Mouse (Mus musculus) lung, postnatal 36 days (tissue): ENCODE results near the gene Mtnr1b.
A peak's percentile ranks its signal among the peaks of the same experiment; 100 is the strongest.

ENCODE experiments used
- DNase-seq: peaks from one replicate; pipeline ENCODE4 v3.0.0; 2022; ENCODE audit warnings: mixed read lengths

Gene Mtnr1b

DNA sequence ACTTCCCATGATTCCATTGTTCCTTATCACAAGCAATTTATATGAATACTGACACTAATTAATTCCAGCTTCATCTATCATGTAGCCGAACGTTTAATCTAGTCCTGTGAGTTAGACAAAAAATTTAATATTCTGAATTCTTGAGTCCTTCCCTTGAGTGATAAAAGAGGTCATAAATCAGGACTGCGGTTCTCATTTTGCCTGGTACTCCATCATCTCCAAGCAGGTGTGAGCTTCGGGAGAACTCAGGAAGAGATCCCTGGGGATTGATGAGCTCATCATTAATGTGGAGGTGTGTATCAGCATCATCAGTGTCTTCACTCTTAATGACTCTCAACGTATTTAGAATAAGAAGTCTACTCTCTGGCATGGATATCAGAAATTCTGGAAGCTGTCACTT, 74.0 kb downstream of the Mtnr1b start:
- DNase-seq = no peak

DNA sequence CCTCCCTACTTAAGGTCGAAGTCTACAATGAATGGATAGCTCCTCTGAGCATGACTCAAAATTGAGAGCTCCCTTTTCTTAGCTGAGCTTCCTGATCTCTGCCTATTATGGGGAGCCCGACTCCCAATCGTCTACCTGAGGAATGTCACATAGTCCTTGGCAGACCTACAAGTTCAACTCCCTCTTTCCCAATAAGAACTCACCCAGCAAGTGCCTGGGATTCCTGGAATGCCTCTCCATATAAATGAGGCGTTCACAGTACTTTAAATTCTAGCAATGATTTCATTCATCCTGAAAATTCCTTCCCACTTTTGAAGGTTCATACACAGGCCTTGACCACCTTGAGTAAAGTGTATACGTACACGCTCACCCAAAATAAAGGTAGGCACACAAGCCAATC, 79.9 kb downstream of the Mtnr1b start:
- DNase-seq = peak; percentile 5

DNA sequence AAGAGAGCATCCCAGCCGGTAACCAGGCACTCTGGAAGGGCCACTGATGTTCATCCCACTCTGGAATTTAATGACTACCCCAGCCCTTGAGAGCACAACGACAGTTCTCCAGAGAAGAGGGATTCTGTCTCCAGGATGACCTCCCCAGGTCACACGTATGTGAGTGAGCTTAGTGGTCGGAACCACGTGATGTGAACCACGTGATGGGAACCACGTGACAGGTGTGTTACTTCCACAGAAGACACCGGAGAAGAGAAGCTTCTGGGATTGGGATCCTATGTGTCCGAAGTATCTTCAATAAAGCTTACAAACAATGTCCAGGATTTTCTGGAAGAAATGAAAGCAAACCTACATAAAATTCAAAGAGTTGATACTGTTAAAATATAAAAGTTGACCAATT, 82.3 kb downstream of the Mtnr1b start:
- DNase-seq = no peak

DNA sequence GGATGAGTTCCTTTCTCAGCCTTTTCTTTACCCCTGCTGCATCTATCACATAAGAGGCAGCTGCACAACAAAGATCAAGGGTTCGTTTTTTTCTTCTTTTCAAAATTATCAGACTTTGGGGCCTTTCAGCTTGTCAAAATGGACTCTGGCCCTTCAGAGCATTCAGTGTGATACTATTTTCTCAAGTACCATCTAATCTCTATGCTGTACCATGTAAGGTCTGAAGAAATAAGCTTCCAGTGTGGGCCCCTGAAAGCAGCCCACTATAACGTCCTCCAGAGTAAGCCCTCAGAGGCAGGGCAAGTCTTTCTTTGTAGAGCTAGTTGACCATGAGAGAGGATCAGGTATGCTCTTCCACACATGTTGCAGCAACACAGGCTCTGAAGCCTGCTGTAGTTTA, 87.7 kb downstream of the Mtnr1b start:
- DNase-seq = no peak

DNA sequence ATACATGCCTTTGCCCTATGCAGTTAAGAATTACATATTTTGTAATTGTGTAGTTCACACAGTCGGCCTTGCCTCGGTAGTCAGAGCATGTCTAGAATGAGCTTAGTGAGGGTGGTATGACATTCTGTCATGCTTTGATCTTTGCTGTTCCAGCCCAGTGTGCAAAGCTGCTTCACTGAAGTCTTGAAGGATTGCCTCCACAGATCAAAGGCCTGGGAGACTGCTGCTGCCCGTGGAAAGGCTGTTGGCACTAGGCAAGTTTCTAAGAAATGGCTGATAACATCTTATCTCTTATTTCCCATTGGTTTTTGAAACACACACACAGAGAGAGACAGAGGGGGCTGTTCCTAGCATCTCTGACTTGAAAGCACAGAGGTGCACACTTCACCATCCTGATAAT, 88.2 kb downstream of the Mtnr1b start:
- no peak for DNase-seq

DNA sequence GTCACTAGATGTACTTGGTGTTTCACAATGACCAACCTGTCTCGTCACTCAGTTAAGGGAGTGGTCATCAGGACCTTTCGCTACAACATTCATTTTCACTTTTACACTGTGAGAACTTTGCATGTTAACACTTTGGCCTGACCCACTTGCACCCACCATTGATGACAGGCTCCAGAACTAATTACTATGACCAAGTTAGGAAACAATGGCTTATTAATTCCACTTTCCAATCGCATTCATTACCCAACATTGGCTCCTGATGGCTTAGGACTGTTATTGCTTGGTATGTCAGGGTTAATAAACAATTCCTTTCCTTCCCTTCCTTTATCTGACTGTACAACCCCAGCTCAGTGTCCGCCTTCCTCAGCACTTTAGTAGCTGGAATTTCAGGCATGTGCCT, 92.4 kb downstream of the Mtnr1b start:
- DNase-seq = no peak

DNA sequence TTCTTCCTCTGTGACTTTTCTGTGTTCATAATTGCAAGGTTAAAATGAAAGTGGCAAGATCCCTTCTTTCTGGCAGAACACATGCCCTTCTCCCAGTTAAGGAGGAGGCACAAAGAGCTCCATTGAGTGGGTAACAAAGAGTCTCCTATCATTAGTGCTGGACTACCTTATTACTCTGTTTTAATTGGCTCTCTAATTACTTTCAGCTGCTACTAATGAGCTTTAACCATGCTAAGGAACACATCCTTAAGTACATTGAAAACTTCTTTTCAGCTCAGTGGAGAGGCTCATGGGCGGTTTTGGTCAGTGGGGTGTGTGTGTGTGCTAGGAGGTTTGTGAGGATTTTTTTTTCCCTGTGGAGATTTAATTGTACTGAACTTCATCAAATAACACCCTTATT, 99.4 kb downstream of the Mtnr1b start:
- no peak for DNase-seq
